Mouse (Mus musculus) intestine, embryonic 15.5 days (tissue): ENCODE measurements around the gene Tagln. TPM values are rescaled to one million over a fixed set of nuclear protein-coding genes. Genes with fewer than 3 reads are reported as not detected.

Experiments used
- ATAC-seq: fragments of 200-750 bp; cut with Nextera tagmentation; 2 replicates; pipeline ENCODE4 v1.8.0; 2017; ENCODE audit warnings: moderate TSS enrichment, moderate library complexity
- H3K27ac ChIP-seq: fragments of 300-500 bp; sonication (generic); 2 replicates; pipeline ENCODE4 v1.5.1; 2015; ENCODE audit warnings: mild to moderate bottlenecking, inconsistent platforms
- H3K27me3 ChIP-seq: fragments of 300-500 bp; sonication (generic); replicated peaks from 2 replicates; pipeline ENCODE4 v1.6.1; 2015; ENCODE audit warnings: inconsistent platforms
- H3K36me3 ChIP-seq: fragments of 300-500 bp; sonication (generic); 2 replicates; pipeline ENCODE4 v1.6.1; 2015; ENCODE audit warnings: inconsistent platforms
- H3K4me1 ChIP-seq: fragments of 300-500 bp; sonication (generic); replicated peaks from 2 replicates; pipeline ENCODE4 v1.6.1; 2015; ENCODE audit warnings: inconsistent platforms
- H3K4me2 ChIP-seq: fragments of 300-500 bp; sonication (generic); replicated peaks from 2 replicates; pipeline ENCODE4 v1.6.1; 2015; ENCODE audit warnings: mild to moderate bottlenecking, inconsistent platforms
- H3K4me3 ChIP-seq: fragments of 300-500 bp; sonication (generic); replicated peaks from 2 replicates; pipeline ENCODE4 v1.5.1; 2015; ENCODE audit warnings: inconsistent platforms
- H3K9ac ChIP-seq: fragments of 300-500 bp; sonication (generic); 2 replicates; pipeline ENCODE4 v1.6.1; 2015; ENCODE audit warnings: inconsistent platforms
- H3K9me3 ChIP-seq: fragments of 300-500 bp; sonication (generic); 2 replicates; pipeline ENCODE4 v1.6.1; 2016; ENCODE audit warnings: inconsistent platforms
- WGBS: fragments of 180-500 bp; shearing (Covaris S2); methylation state at CpG from one replicate; pipeline ENCODE4 v1.1.7; 2015; 5-methylcytosine and 5-hydroxymethylcytosine counted together
- polyA plus RNA-seq: library from polyadenylated mRNA; unstranded; fragments of >200 nt; fragmentation: Nextera tagmentation; extraction: Ambion mirVana; gene quantifications from 2 replicates; pipeline ENCODE4 v1.2.1, GENCODE M21; 2015

Gene Tagln
- polyA plus RNA-seq, 1 experiment from 2014 or later: 304 TPM

- 52% methylated on average over 7 of the region's 7 CpGs for WGBS
- Histone ChIP-seq H3K4me1 (peaks cover 13% of the 10 kb centered on the region), H3K27ac (no peak overlapping the region), H3K4me3 (no peak overlapping the region), H3K9me3 (no peaks in the 10 kb centered on the region), H3K9ac (no peak overlapping the region), H3K27me3 (no peaks in the 10 kb centered on the region), H3K4me2 (no peak overlapping the region), H3K36me3 (0 out of 2 replicates have a peak, but pooled peaks cover 8% of the 10 kb centered on the region)
- no peak for ATAC-seq
These were observed 22.3 kb upstream of the Tagln start for GRCm38 (mm10) chr9:45958023-45958670.

DNA sequence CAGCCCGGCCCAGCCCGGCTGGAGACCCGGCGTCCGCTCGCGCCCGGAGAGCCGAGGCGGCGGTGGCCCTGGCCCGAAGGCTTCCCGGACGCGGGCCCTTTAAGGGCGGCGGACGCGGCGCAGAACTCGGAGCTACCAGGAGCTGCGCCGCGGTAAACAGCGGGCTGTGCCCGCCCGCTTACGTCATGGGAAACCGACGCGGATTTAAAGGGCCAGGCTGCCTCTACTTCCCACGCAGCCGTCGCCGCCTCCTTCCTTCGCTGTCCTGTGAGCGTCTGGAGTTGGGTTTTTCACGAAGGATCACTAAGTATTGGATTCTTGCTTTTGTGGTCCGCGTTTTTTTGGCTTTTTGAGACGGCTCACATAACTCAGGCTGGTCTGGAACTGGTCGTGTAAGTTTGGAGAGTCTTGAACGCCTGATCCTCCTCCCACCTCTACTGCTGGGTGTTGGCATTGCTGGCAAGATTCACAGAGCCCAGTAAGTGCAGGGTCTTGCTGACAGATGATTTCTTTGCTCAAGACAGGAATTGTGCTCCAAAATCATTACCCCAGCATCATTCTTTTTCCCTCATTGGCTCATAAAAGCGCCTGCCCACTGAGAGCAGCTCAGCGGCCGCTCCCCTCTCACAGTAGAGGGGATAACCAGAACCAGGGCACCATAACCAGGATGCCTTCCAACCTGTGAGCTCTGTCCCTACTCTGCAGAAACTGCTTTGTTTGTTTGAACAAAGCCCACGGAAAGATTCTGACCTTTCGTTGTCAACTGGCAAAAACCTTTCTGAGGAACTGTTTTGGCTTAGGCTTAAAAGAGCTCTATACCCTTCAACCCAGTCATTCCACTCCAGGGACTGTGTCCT lies 19.5 kb upstream of the Tagln start, which contains the start of gene Sidt2:
Gene Sidt2 (minus strand): TSS at position 152 of the 857 bp plus-strand sequence.
- H3K4me2 ChIP-seq: peak within 1 kb of the TSS; percentile 80
- H3K4me1 ChIP-seq: peaks cover 18% of the 10 kb centered on the region
- ATAC-seq: peak; percentile 98
- H3K27ac ChIP-seq: peak within 1 kb of the TSS; percentile 90
- H3K9me3 ChIP-seq: no peaks in the 10 kb centered on the region
- H3K27me3 ChIP-seq: no peaks in the 10 kb centered on the region
- H3K9ac ChIP-seq: peak within 1 kb of the TSS; percentile 91
- H3K36me3 ChIP-seq: peaks cover 8% of the 10 kb centered on the region; the same call in 1 of the 2 replicates
- H3K4me3 ChIP-seq: peak within 1 kb of the TSS; percentile 90
- under 1% methylated on average over 47 of the region's 48 CpGs for WGBS

- Histone ChIP-seq H3K9ac (peak overlapping the region; percentile 91), H3K4me1 (peaks cover 18% of the 10 kb centered on the region), H3K4me3 (peak overlapping the region; percentile 90), H3K36me3 (peaks cover 14% of the 10 kb centered on the region), H3K4me2 (peak overlapping the region; percentile 80), H3K9me3 (no peaks in the 10 kb centered on the region), H3K27ac (peak overlapping the region; percentile 90), H3K27me3 (no peaks in the 10 kb centered on the region)
- peak; percentile 79 for ATAC-seq
- WGBS: under 1% methylated on average over 52 of the region's 63 CpGs
These were observed 18.6 kb upstream of the Tagln start for GRCm38 (mm10) chr9:45954294-45955106.

DNA sequence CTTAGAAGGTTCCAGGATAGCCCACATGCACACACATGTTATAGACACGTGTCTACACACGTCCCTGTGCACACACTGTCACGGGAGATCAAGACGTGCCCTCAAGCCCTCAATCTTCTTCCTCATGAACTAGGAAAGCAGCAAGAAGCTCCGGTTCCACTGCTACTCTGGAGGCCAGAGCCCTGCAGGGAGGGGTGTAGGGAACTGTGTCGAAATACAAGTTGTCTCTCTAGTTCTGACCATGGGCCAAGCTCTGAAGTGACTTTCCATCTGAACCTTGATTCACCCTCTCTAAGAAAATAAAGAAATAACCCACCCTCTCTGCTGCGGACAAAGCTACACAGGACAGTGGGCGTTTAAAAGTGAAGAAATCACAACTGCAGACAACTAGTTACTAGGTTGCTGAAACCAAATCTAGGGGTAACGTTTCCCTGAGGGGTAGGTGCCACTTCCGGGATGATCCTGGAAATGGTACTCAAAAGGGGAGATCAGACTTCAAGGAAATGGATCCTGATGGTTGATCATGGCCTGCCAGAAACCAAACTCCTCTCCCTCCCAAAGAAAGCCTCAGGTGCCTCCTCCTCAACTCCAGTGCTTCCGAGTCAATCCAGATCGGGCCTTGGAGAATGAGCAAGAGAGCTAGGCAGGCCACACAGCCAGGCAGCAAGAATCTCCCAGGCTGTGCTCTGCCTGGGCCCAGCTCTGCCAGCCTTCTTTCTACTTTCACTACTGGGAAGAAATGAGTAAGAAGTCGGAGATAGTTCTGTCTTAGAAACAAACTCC lies 17.8 kb upstream of the Tagln start:
- peak overlapping the region; percentile 90; the same call in 1 of the 2 replicates for H3K27ac ChIP-seq
- peaks cover 18% of the 10 kb centered on the region for H3K4me1 ChIP-seq
- no peaks in the 10 kb centered on the region for H3K9me3 ChIP-seq
- WGBS: 50% methylated on average over 13 of the region's 13 CpGs
- no peak for ATAC-seq
- peaks cover 14% of the 10 kb centered on the region for H3K36me3 ChIP-seq
- peak overlapping the region; percentile 91 for H3K9ac ChIP-seq
- H3K4me2 ChIP-seq: peak overlapping the region; percentile 80
- peak overlapping the region; percentile 90 for H3K4me3 ChIP-seq
- no peaks in the 10 kb centered on the region for H3K27me3 ChIP-seq

DNA sequence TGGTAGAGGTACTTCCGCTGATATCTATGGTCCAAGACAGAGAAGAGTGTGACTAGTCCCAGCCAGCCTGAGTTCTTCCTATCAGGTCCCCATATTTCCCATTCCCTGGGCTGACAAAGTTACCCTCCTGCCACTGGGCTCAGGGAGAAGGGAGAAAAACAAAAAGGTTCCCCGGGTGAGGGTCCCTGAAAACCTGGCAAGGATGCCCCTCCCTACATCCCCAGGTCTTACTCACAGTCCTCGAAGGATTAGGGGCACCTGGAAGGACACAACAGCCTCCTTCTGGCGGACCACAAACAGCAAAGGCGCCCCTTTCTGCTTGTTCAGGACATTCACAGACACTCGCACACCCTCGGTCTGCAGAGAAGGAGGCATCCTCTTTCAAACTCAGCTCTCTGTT lies 17.0 kb upstream of the Tagln start:
- H3K4me2 ChIP-seq: peak overlapping the region; percentile 80; the same call in 1 of the 2 replicates
- ATAC-seq: no peak
- H3K9me3 ChIP-seq: no peaks in the 10 kb centered on the region
- WGBS: 85% methylated on average over 7 of the region's 7 CpGs
- no peaks in the 10 kb centered on the region for H3K27me3 ChIP-seq
- H3K9ac ChIP-seq: peak overlapping the region; percentile 91; the same call in 1 of the 2 replicates
- peaks cover 18% of the 10 kb centered on the region for H3K4me1 ChIP-seq
- H3K27ac ChIP-seq: no peak overlapping the region
- H3K36me3 ChIP-seq: peaks cover 17% of the 10 kb centered on the region
- no peak overlapping the region for H3K4me3 ChIP-seq

DNA sequence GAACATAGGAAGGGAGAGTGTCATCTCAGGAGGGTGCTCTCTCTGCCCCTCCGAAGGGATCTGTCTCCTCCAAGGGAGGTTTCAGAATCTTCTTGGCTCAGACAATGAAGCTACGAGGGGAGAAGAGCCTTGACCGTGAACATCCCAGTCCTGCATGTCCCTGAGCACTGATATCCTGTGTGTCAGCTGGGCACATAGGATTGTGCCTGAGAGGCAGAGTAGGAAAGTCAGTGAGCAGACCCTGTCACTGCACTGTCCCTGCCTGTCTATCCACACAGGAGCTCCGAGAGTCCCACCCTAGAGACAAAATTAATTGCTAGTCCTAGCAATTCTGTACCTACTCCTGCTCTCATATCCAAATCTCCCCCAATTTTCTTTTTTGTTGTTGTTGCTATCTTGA lies 16.2 kb upstream of the Tagln start:
- peaks cover 19% of the 10 kb centered on the region for H3K36me3 ChIP-seq
- no peak overlapping the region for H3K4me2 ChIP-seq
- no peak overlapping the region for H3K9ac ChIP-seq
- H3K27me3 ChIP-seq: no peaks in the 10 kb centered on the region
- peaks cover 18% of the 10 kb centered on the region for H3K4me1 ChIP-seq
- no peaks in the 10 kb centered on the region for H3K9me3 ChIP-seq
- H3K27ac ChIP-seq: no peak overlapping the region
- ATAC-seq: no peak
- no peak overlapping the region for H3K4me3 ChIP-seq
- 93% methylated on average over 4 of the region's 4 CpGs for WGBS

DNA sequence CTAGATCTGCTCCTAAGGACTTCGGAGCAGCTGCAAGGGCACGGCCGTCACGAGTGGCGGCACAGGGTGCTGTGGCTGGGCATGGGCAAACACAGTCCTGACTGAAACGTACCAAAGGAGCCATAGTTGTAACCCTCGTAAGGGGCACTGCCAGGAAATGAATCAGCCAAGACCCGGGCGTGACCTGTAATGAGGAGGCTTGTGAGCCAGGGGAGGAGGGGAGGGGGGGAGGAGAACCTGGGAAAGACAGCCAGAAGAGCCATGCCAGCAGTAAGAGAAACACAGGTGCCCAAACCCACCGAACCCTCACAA lies 11.0 kb upstream of the Tagln start:
- Histone ChIP-seq H3K27ac (no peak overlapping the region), H3K9me3 (no peaks in the 10 kb centered on the region), H3K4me2 (no peak overlapping the region), H3K27me3 (no peaks in the 10 kb centered on the region), H3K9ac (no peak overlapping the region), H3K4me1 (no peaks in the 10 kb centered on the region), H3K36me3 (peaks cover 46% of the 10 kb centered on the region), H3K4me3 (no peak overlapping the region)
- ATAC-seq: no peak
- 80% methylated on average over 10 of the region's 10 CpGs for WGBS

GRCm38 (mm10) chr9:45946182-45946871 lies 10.5 kb upstream of the Tagln start:
- no peak for ATAC-seq
- Histone ChIP-seq H3K9me3 (no peaks in the 10 kb centered on the region), H3K27me3 (no peaks in the 10 kb centered on the region), H3K36me3 (peaks cover 46% of the 10 kb centered on the region), H3K27ac (no peak overlapping the region), H3K9ac (no peak overlapping the region), H3K4me3 (no peak overlapping the region), H3K4me1 (no peaks in the 10 kb centered on the region), H3K4me2 (no peak overlapping the region)
- WGBS: 85% methylated on average over 16 of the region's 16 CpGs

- no peak overlapping the region for H3K9ac ChIP-seq
- H3K4me3 ChIP-seq: no peak overlapping the region
- no peak overlapping the region for H3K27ac ChIP-seq
- 86% methylated on average over 13 of the region's 13 CpGs for WGBS
- H3K4me1 ChIP-seq: no peaks in the 10 kb centered on the region
- peaks cover 48% of the 10 kb centered on the region for H3K36me3 ChIP-seq
- H3K9me3 ChIP-seq: no peaks in the 10 kb centered on the region
- ATAC-seq: no peak
- H3K4me2 ChIP-seq: no peak overlapping the region
- H3K27me3 ChIP-seq: no peaks in the 10 kb centered on the region
These were observed 9.9 kb upstream of the Tagln start for GRCm38 (mm10) chr9:45945721-45946120.

DNA sequence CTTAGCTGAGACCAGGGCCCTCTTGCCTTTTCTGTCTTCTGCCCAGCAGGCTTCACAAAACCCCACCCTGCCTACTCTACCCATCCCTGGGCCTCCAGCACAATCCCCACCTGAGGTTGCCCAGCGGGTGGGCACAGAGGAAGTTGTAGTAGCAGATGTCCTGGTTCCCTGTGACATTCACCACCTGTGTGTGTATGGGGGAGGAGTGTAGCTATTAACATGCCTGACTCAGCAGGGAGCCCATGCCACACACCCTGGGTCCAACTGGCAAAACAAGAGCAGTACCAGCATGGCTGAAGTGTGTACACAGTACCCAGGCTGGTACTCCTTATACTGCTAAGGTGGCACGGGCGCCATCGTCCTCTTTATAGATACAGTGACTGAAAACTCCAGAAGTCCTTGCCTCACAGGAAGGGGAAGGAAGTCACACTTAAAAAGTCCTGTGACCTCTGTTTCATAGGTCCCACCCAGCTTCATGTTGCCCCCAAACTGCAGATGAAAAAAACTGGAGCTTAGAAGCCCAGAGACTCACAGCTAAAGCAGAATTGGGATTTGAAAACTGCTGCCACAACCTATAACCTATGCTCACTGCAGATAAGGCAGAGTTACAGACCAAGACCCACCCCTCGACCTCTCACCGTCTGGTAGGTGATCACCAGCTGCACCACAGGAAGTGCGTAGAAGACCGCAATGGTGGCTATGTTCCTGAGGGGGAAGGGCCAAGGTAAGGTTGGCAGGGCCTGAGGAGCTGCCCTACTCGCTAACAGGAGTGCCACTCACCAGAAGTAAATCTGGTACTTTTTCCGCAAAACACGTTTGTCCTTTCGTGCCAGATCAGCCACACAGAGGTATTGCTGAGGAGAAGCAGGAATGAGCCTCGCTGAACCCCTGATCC lies 8.9 kb upstream of the Tagln start:
- Histone ChIP-seq H3K36me3 (peaks cover 41% of the 10 kb centered on the region), H3K27me3 (no peaks in the 10 kb centered on the region), H3K9ac (no peak overlapping the region), H3K4me1 (no peaks in the 10 kb centered on the region), H3K27ac (no peak overlapping the region), H3K4me2 (no peak overlapping the region), H3K9me3 (no peaks in the 10 kb centered on the region), H3K4me3 (no peak overlapping the region)
- 80% methylated on average over 13 of the region's 13 CpGs for WGBS
- 0 out of 2 replicates have a peak, but pooled peaks have one; percentile 32 for ATAC-seq
